ENCODE assay signal across 28 mouse cellular contexts in genomic region chr5:98569029-98569513, GRCm38 (mm10). TPM values are rescaled to one million over a fixed set of nuclear protein-coding genes. Genes with fewer than 3 reads are reported as not detected.
DNase-seq lines count a peak whose midpoint lies in the region; ATAC-seq and TF ChIP-seq lines count a peak whose summit lies in the region.
"Had no signal": no experiment of that assay in that cellular context is flagged by ENCODE, and none has a peak within 500 bp of the region (broad histone marks: within the 10 kb centered on the region; RNA-seq: fewer than 3 reads in every experiment).

No protein-coding gene starts in this region.

- no peaks in the 10 kb centered on the region for H3K36me3 ChIP-seq in forebrain, embryonic 10.5 days (replicated peaks)
- no peaks in the 10 kb centered on the region for H3K36me3 ChIP-seq in forebrain, postnatal 0 days (ENCODE audit: insufficient read depth)
- H3K36me3 ChIP-seq in testis, adult 2 months (ENCODE audit: control insufficient read depth, insufficient read depth, low read length) = no peaks in the 10 kb centered on the region
- H3K36me3 ChIP-seq in lung, embryonic 16.5 days (ENCODE audit: control insufficient read depth, insufficient read depth, low read length) = no peaks in the 10 kb centered on the region
- H3K36me3 ChIP-seq: embryonic facial prominence, embryonic 10.5 days; forebrain, embryonic 12.5 days; G1E; heart, embryonic 13.5 days; limb, embryonic 15.5 days had no signal

- ATAC-seq in forebrain, postnatal 0 days = no peak
- ATAC-seq in lung, embryonic 16.5 days (ENCODE audit: low read depth) = peak; percentile 87
- ATAC-seq: activated CD4-positive, CD25-positive, alpha-beta regulatory T cell, adult 4 months; hindbrain, postnatal 0 days; liver, postnatal 0 days had no signal

- H3K27ac ChIP-seq in forebrain, embryonic 10.5 days = peak overlapping the region; percentile 56; the same call in 1 of the 2 replicates
- H3K27ac ChIP-seq in forebrain, postnatal 0 days (ENCODE audit: low read depth, low read length) = no peak overlapping the region
- H3K27ac ChIP-seq in testis, adult 2 months (ENCODE audit: control insufficient read depth, insufficient read depth, low read depth, low read length) = no peak overlapping the region
- H3K27ac ChIP-seq in lung, embryonic 16.5 days (ENCODE audit: low read length) = peak overlapping the region; percentile 51
- H3K27ac ChIP-seq: embryonic facial prominence, embryonic 10.5 days; forebrain, embryonic 12.5 days; heart, embryonic 13.5 days; hindbrain, postnatal 0 days; layer of hippocampus, adult 2 months; limb, embryonic 15.5 days had no signal

- no peaks in the 10 kb centered on the region for H3K27me3 ChIP-seq in forebrain, embryonic 10.5 days (ENCODE audit: poor library complexity, severe bottlenecking)
- no peaks in the 10 kb centered on the region for H3K27me3 ChIP-seq in forebrain, postnatal 0 days (ENCODE audit: insufficient read depth, low read length)
- no peaks in the 10 kb centered on the region for H3K27me3 ChIP-seq in testis, adult 2 months (ENCODE audit: control insufficient read depth, insufficient read depth, low read length)
- no peaks in the 10 kb centered on the region for H3K27me3 ChIP-seq in lung, embryonic 16.5 days (ENCODE audit: control insufficient read depth, insufficient read depth, low read depth, low read length)
- H3K27me3 ChIP-seq: forebrain, embryonic 12.5 days; heart, embryonic 13.5 days; limb, embryonic 15.5 days had no signal

- TF ChIP-seq POLR2A in testis, adult 2 months (IDR thresholded peaks at IDR 0.05; ENCODE audit: control insufficient read depth, low read depth, low read length) = no peak

- no peak for TF ChIP-seq CTCF in forebrain, postnatal 0 days (IDR thresholded peaks at IDR 0.05; ENCODE audit: low read depth)
- no peak for TF ChIP-seq CTCF in testis, adult 2 months (IDR thresholded peaks at IDR 0.05; ENCODE audit: control insufficient read depth, insufficient read depth, insufficient replicate concordance, low read depth, low read length)

- no peak for DNase-seq in forebrain, embryonic 10.5 days (ENCODE audit: extremely low spot score, low spot score)
- DNase-seq in forebrain, postnatal 0 days = no peak
- no peak for DNase-seq in testis, postnatal 14 days (ENCODE audit: low spot score)
- DNase-seq in yolk sac, embryonic 10.5 days (ENCODE audit: low spot score) = peak; percentile 47
- DNase-seq in right cerebral cortex, postnatal 14 days = no peak
- DNase-seq in adrenal gland, adult 2 months = no peak
- DNase-seq: cerebellum, adult 2 months; heart, adult 11 months; kidney, adult 9 months; layer of hippocampus, postnatal 36 days; liver, postnatal 0 days; thymus, adult 18-20 months; thymus, postnatal 4 days had no signal

- peaks cover 32% of the 10 kb centered on the region for H3K4me1 ChIP-seq in forebrain, embryonic 10.5 days
- H3K4me1 ChIP-seq in forebrain, postnatal 0 days (ENCODE audit: insufficient read depth) = no peaks in the 10 kb centered on the region
- no peaks in the 10 kb centered on the region for H3K4me1 ChIP-seq in testis, adult 2 months (ENCODE audit: control insufficient read depth, insufficient read depth, low read length)
- H3K4me1 ChIP-seq in lung, embryonic 16.5 days (replicated peaks; ENCODE audit: control insufficient read depth, insufficient read depth, low read length) = peaks cover 19% of the 10 kb centered on the region
- H3K4me1 ChIP-seq: limb, embryonic 15.5 days had no signal

- H3K4me2 ChIP-seq in forebrain, postnatal 0 days (ENCODE audit: low read depth) = no peak overlapping the region
- no peak overlapping the region; the same call in 1 of the 2 replicates for H3K4me2 ChIP-seq in lung, embryonic 16.5 days (ENCODE audit: low read depth, low read length)
- H3K4me2 ChIP-seq: forebrain, embryonic 12.5 days; heart, embryonic 13.5 days; limb, embryonic 15.5 days had no signal

- H3K9ac ChIP-seq in forebrain, postnatal 0 days = no peak overlapping the region
- no peak overlapping the region for H3K9ac ChIP-seq in lung, embryonic 16.5 days (ENCODE audit: low read length)
- H3K9ac ChIP-seq: forebrain, embryonic 12.5 days; heart, embryonic 13.5 days; limb, embryonic 15.5 days; liver, postnatal 0 days had no signal

- H3K4me3 ChIP-seq in forebrain, embryonic 10.5 days = no peak overlapping the region
- H3K4me3 ChIP-seq in forebrain, postnatal 0 days (ENCODE audit: low read depth, low read length) = no peak overlapping the region
- peak overlapping the region; percentile 54 for H3K4me3 ChIP-seq in testis, adult 2 months (ENCODE audit: control insufficient read depth, low read depth, low read length)
- H3K4me3 ChIP-seq in lung, embryonic 16.5 days (ENCODE audit: low read length) = no peak overlapping the region
- H3K4me3 ChIP-seq: embryonic facial prominence, embryonic 10.5 days; forebrain, embryonic 12.5 days; heart, embryonic 13.5 days; layer of hippocampus, adult 2 months; limb, embryonic 15.5 days had no signal

- H3K9me3 ChIP-seq in forebrain, embryonic 10.5 days = no peaks in the 10 kb centered on the region
- no peaks in the 10 kb centered on the region for H3K9me3 ChIP-seq in forebrain, postnatal 0 days (ENCODE audit: low read length)
- no peaks in the 10 kb centered on the region for H3K9me3 ChIP-seq in lung, embryonic 16.5 days (ENCODE audit: control insufficient read depth, low read length)
- H3K9me3 ChIP-seq: embryonic facial prominence, embryonic 10.5 days; forebrain, embryonic 12.5 days; heart, embryonic 13.5 days; limb, embryonic 15.5 days had no signal

- WGBS in forebrain, embryonic 10.5 days = 81% methylated on average over 3 of the region's 3 CpGs
- WGBS in forebrain, postnatal 0 days = 60% methylated on average over 3 of the region's 3 CpGs
- 17% methylated on average over 3 of the region's 3 CpGs for WGBS in lung, embryonic 16.5 days

RNA-seq across cellular contexts. Expression of gene Gm11111, which starts 16.6 kb away (rescaled TPM):
- not detected in 2 replicates for polyA plus RNA-seq in forebrain, embryonic 10.5 days (2016; fragmentation: Nextera tagmentation; extraction: Ambion mirVana)
- total RNA-seq in forebrain, postnatal 0 days (2014; rRNA removed) = not detected in 2 replicates
- not detected in 2 replicates for polyA plus RNA-seq in forebrain, postnatal 0 days (2015; fragmentation: Nextera tagmentation; extraction: Ambion mirVana)
- not detected in 2 replicates for polyA plus RNA-seq in testis, adult 2 months (2012; rRNA removed)
- not detected in 2 replicates for polyA plus RNA-seq in lung, embryonic 16.5 days (2015; fragmentation: Nextera tagmentation; extraction: Ambion mirVana)
- not detected for total RNA-seq in adrenal gland, adult 2 months (2021)
- not detected in 2 replicates for polyA plus RNA-seq in adrenal gland, adult 2 months (2012; rRNA removed)
- total RNA-seq: adrenal gland, postnatal 4 days; G1E; gastrocnemius, adult 8-10 months; heart, postnatal 25 days; hindbrain, postnatal 0 days; layer of hippocampus, adult 2 months; layer of hippocampus, postnatal 36 days; left cerebral cortex, postnatal 36 days had no signal
- polyA plus RNA-seq: activated CD4-positive, CD25-positive, alpha-beta regulatory T cell, adult 4 months; cerebellum, adult 2 months; embryonic facial prominence, embryonic 10.5 days; forebrain, embryonic 12.5 days; frontal cortex, adult 2 months; G1E; heart, embryonic 13.5 days; hindbrain, postnatal 0 days; limb, embryonic 15.5 days; liver, postnatal 0 days had no signal

Comparison
In these comparisons a context has a peak if more than half of its experiments do, and no peak if none do; other contexts are left out.
1. H3K27ac ChIP-seq: peak in forebrain, embryonic 10.5 days (single experiment) and lung, embryonic 16.5 days (single experiment); none in forebrain, postnatal 0 days (single experiment) and testis, adult 2 months (single experiment).